21 mouse cellular contexts compared by ENCODE assay signal in the genomic region with DNA sequence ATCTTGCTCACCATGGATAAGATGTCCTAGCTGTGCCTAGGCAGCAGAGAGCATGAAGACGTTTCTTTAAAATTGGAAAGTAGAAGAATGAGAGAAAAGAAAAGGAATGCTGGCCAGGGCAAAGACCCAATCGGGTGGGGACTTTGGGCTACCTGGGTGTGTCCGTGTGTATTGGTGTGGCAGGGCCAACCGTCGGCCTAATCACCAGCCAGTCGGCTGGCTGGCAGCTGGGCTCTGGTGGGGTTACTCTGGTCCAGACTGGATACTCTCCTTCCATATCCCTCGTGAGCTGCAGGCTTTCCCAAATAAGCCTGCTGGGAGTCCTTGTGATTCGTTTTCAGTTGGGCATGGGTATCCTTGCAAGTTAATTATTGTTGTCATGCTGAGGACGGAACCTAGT. TPM values are rescaled to one million over a fixed set of nuclear protein-coding genes. Genes with fewer than 3 reads are reported as not detected.
A peak's percentile ranks its signal among the peaks of the same experiment; 100 is the strongest.
DNase-seq lines count a peak whose midpoint lies in the region; ATAC-seq and TF ChIP-seq lines count a peak whose summit lies in the region.
"Had no signal": no experiment of that assay in that cellular context is flagged by ENCODE, and none has a peak within 500 bp of the region (broad histone marks: within the 10 kb centered on the region; RNA-seq: fewer than 3 reads in every experiment).

No protein-coding gene starts in this region.

- no peak overlapping the region for H3K27ac ChIP-seq in liver, postnatal 0 days (ENCODE audit: low read depth)
- H3K27ac ChIP-seq in intestine, postnatal 0 days (ENCODE audit: low read depth, low read length) = no peak overlapping the region
- peak overlapping the region; percentile 38; the same call in 1 of the 2 replicates for H3K27ac ChIP-seq in stomach, embryonic 16.5 days (ENCODE audit: low read length)
- H3K27ac ChIP-seq in forebrain, embryonic 14.5 days (ENCODE audit: low read depth, low read length) = no peak overlapping the region
- H3K27ac ChIP-seq: embryonic facial prominence, embryonic 12.5 days; forebrain, embryonic 13.5 days; heart, adult 2 months; heart, embryonic 15.5 days; hindbrain, embryonic 10.5 days; hindbrain, embryonic 14.5 days had no signal

- H3K4me2 ChIP-seq in liver, postnatal 0 days (ENCODE audit: low read depth, low read length) = no peak overlapping the region
- H3K4me2 ChIP-seq in intestine, postnatal 0 days (replicated peaks; ENCODE audit: low read depth) = peak overlapping the region; percentile 3
- no peak overlapping the region for H3K4me2 ChIP-seq in stomach, embryonic 16.5 days (ENCODE audit: low read depth, low read length)
- H3K4me2 ChIP-seq in forebrain, embryonic 14.5 days (ENCODE audit: low read length) = no peak overlapping the region
- H3K4me2 ChIP-seq: embryonic facial prominence, embryonic 12.5 days; forebrain, embryonic 13.5 days; heart, embryonic 11.5 days; heart, embryonic 15.5 days; hindbrain, embryonic 14.5 days had no signal

- TF ChIP-seq CTCF in liver, postnatal 0 days (IDR thresholded peaks at IDR 0.05; ENCODE audit: low read depth) = no peak
- TF ChIP-seq CTCF in intestine, postnatal 0 days (IDR thresholded peaks at IDR 0.05; ENCODE audit: low read depth) = no peak

- TF ChIP-seq EP300 in liver, postnatal 0 days (IDR thresholded peaks at IDR 0.05; ENCODE audit: low read depth) = no peak

- H3K9me3 ChIP-seq in liver, postnatal 0 days (ENCODE audit: low read length) = no peaks in the 10 kb centered on the region
- no peaks in the 10 kb centered on the region for H3K9me3 ChIP-seq in intestine, postnatal 0 days (ENCODE audit: control insufficient read depth)
- H3K9me3 ChIP-seq in stomach, embryonic 16.5 days (replicated peaks; ENCODE audit: control insufficient read depth, low read length) = no peaks in the 10 kb centered on the region
- no peaks in the 10 kb centered on the region for H3K9me3 ChIP-seq in forebrain, embryonic 14.5 days (replicated peaks; ENCODE audit: control insufficient read depth, low read length)
- H3K9me3 ChIP-seq: embryonic facial prominence, embryonic 12.5 days; forebrain, embryonic 13.5 days; heart, embryonic 15.5 days; hindbrain, embryonic 10.5 days had no signal

- no peaks in the 10 kb centered on the region for H3K36me3 ChIP-seq in liver, postnatal 0 days (replicated peaks; ENCODE audit: insufficient read depth, low read length)
- H3K36me3 ChIP-seq in intestine, postnatal 0 days (ENCODE audit: control insufficient read depth, insufficient read depth) = no peaks in the 10 kb centered on the region
- no peaks in the 10 kb centered on the region for H3K36me3 ChIP-seq in stomach, embryonic 16.5 days (ENCODE audit: control insufficient read depth, insufficient read depth, low read length)
- no peaks in the 10 kb centered on the region for H3K36me3 ChIP-seq in forebrain, embryonic 14.5 days (ENCODE audit: control insufficient read depth, insufficient read depth, low read length)
- H3K36me3 ChIP-seq: embryonic facial prominence, embryonic 12.5 days; heart, embryonic 15.5 days; hindbrain, embryonic 10.5 days had no signal

- H3K27me3 ChIP-seq in liver, postnatal 0 days (ENCODE audit: insufficient read depth, low read length) = no peaks in the 10 kb centered on the region
- no peaks in the 10 kb centered on the region for H3K27me3 ChIP-seq in intestine, postnatal 0 days (replicated peaks; ENCODE audit: control insufficient read depth, insufficient read depth, low read length)
- H3K27me3 ChIP-seq in stomach, embryonic 16.5 days (ENCODE audit: control insufficient read depth, insufficient read depth, low read length) = no peaks in the 10 kb centered on the region
- H3K27me3 ChIP-seq in forebrain, embryonic 14.5 days (replicated peaks; ENCODE audit: control insufficient read depth, insufficient read depth, low read length) = no peaks in the 10 kb centered on the region
- H3K27me3 ChIP-seq: embryonic facial prominence, embryonic 12.5 days; forebrain, embryonic 13.5 days had no signal

- H3K4me1 ChIP-seq in liver, postnatal 0 days (ENCODE audit: insufficient read depth) = peaks cover 10% of the 10 kb centered on the region
- H3K4me1 ChIP-seq in intestine, postnatal 0 days (replicated peaks; ENCODE audit: control insufficient read depth, insufficient read depth, low read length) = 0 out of 2 replicates have a peak, but pooled peaks cover 7% of the 10 kb centered on the region
- H3K4me1 ChIP-seq in stomach, embryonic 16.5 days (ENCODE audit: control insufficient read depth, insufficient read depth, low read length) = peaks cover 9% of the 10 kb centered on the region; the same call in 1 of the 2 replicates
- no peaks in the 10 kb centered on the region for H3K4me1 ChIP-seq in forebrain, embryonic 14.5 days (ENCODE audit: control insufficient read depth, insufficient read depth, low read length)

- H3K9ac ChIP-seq in liver, postnatal 0 days (replicated peaks) = no peak overlapping the region
- no peak overlapping the region for H3K9ac ChIP-seq in intestine, postnatal 0 days (ENCODE audit: low read depth, low read length)
- no peak overlapping the region for H3K9ac ChIP-seq in stomach, embryonic 16.5 days (ENCODE audit: low read length)
- H3K9ac ChIP-seq in forebrain, embryonic 14.5 days (ENCODE audit: low read length) = no peak overlapping the region
- H3K9ac ChIP-seq: embryonic facial prominence, embryonic 12.5 days; forebrain, embryonic 13.5 days; heart, embryonic 15.5 days; hindbrain, embryonic 14.5 days had no signal

- no peak overlapping the region for H3K4me3 ChIP-seq in liver, postnatal 0 days (ENCODE audit: low read depth, low read length)
- H3K4me3 ChIP-seq in intestine, postnatal 0 days (ENCODE audit: low read depth, low read length) = no peak overlapping the region
- H3K4me3 ChIP-seq in stomach, embryonic 16.5 days (replicated peaks; ENCODE audit: low read length) = no peak overlapping the region
- no peak overlapping the region for H3K4me3 ChIP-seq in forebrain, embryonic 14.5 days (ENCODE audit: low read depth, low read length)
- H3K4me3 ChIP-seq: embryonic facial prominence, embryonic 12.5 days; forebrain, embryonic 13.5 days; heart, adult 2 months; heart, embryonic 15.5 days; hindbrain, embryonic 10.5 days had no signal

- DNase-seq in liver = peak; percentile 21
- no peak for DNase-seq in liver, postnatal 0 days
- no peak for DNase-seq in kidney, postnatal 14 days
- no peak for DNase-seq in frontal cortex, postnatal 14 days (ENCODE audit: low spot score in 2 of 2)
- no peak for DNase-seq in forebrain, embryonic 14.5 days (ENCODE audit: low spot score)
- DNase-seq: adrenal gland, postnatal 10 days; cerebellum, adult 11 months; cerebellum, adult 8-10 months; cerebellum, postnatal 14 days; gastrocnemius, postnatal 10 days; heart, adult 2 months; heart, postnatal 14 days had no signal

- ATAC-seq in liver, postnatal 0 days = no peak
- ATAC-seq in intestine, postnatal 0 days = peak; percentile 50
- peak; percentile 49; the same call in 1 of the 2 replicates for ATAC-seq in stomach, embryonic 16.5 days (ENCODE audit: insufficient read depth, low FRiP score)
- no peak for ATAC-seq in forebrain, embryonic 14.5 days
- ATAC-seq: forebrain, embryonic 13.5 days had no signal

- WGBS in liver, postnatal 0 days (ENCODE audit: insufficient replicate concordance) = 58% methylated on average over 9 of the region's 9 CpGs
- 31% methylated on average over 9 of the region's 9 CpGs for WGBS in intestine, postnatal 0 days
- 57% methylated on average over 9 of the region's 9 CpGs for WGBS in stomach, embryonic 16.5 days
- WGBS in forebrain, embryonic 14.5 days = 73% methylated on average over 9 of the region's 9 CpGs

RNA-seq across cellular contexts. Expression of a gene that starts 41.2 kb away (rescaled TPM):
- polyA plus RNA-seq in liver, postnatal 0 days (2015; fragmentation: Nextera tagmentation; extraction: Ambion mirVana) = not detected in 2 replicates
- polyA plus RNA-seq in intestine, postnatal 0 days (2015; fragmentation: Nextera tagmentation; extraction: Ambion mirVana) = 1.7 and 2.0 TPM in 2 replicates
- 0.90 and 1.3 TPM in 2 replicates for polyA plus RNA-seq in stomach, embryonic 16.5 days (2015; fragmentation: Nextera tagmentation; extraction: Ambion mirVana)
- polyA plus RNA-seq in forebrain, embryonic 14.5 days (2014; fragmentation: Nextera tagmentation; extraction: Ambion mirVana) = 0.24 and 0.33 TPM in 2 replicates
- polyA plus RNA-seq: C2C12; embryonic facial prominence, embryonic 12.5 days; forebrain, embryonic 13.5 days; heart, embryonic 11.5 days; heart, embryonic 15.5 days; hindbrain, embryonic 10.5 days had no signal

RNA-seq across cellular contexts. Expression of a gene that starts 49.7 kb away (rescaled TPM):
- polyA plus RNA-seq in liver, postnatal 0 days (2015; fragmentation: Nextera tagmentation; extraction: Ambion mirVana) = 0.59 and 0.67 TPM in 2 replicates
- polyA plus RNA-seq in intestine, postnatal 0 days (2015; fragmentation: Nextera tagmentation; extraction: Ambion mirVana) = 159 and 164 TPM in 2 replicates
- polyA plus RNA-seq in stomach, embryonic 16.5 days (2015; fragmentation: Nextera tagmentation; extraction: Ambion mirVana) = 161 and 211 TPM in 2 replicates
- 0.13 and 0.14 TPM in 2 replicates for polyA plus RNA-seq in forebrain, embryonic 14.5 days (2014; fragmentation: Nextera tagmentation; extraction: Ambion mirVana)
- polyA plus RNA-seq: C2C12 had no signal

Comparison
In these comparisons a context has a peak if more than half of its experiments do, and no peak if none do; other contexts are left out.
1. ATAC-seq: peak in intestine, postnatal 0 days (single experiment) and stomach, embryonic 16.5 days (single experiment); none in liver, postnatal 0 days (single experiment) and forebrain, embryonic 14.5 days (single experiment).
2. RNA of a gene that starts 49.7 kb away (polyA plus RNA-seq): 159 to 164 TPM in intestine, postnatal 0 days and 161 to 211 TPM in stomach, embryonic 16.5 days; 0.59 to 0.67 TPM in liver, postnatal 0 days and 0.13 to 0.14 TPM in forebrain, embryonic 14.5 days; every median in the first group is over 10 times any median in the second.